Mouse (Mus musculus): ENCODE data around the gene St3gal2.
"Not testable (repeated sequence)": the region's sequence is repeated elsewhere in the genome, so short reads cannot be mapped to it uniquely, and the experiment has no call there.

St3gal2 gene

DNA sequence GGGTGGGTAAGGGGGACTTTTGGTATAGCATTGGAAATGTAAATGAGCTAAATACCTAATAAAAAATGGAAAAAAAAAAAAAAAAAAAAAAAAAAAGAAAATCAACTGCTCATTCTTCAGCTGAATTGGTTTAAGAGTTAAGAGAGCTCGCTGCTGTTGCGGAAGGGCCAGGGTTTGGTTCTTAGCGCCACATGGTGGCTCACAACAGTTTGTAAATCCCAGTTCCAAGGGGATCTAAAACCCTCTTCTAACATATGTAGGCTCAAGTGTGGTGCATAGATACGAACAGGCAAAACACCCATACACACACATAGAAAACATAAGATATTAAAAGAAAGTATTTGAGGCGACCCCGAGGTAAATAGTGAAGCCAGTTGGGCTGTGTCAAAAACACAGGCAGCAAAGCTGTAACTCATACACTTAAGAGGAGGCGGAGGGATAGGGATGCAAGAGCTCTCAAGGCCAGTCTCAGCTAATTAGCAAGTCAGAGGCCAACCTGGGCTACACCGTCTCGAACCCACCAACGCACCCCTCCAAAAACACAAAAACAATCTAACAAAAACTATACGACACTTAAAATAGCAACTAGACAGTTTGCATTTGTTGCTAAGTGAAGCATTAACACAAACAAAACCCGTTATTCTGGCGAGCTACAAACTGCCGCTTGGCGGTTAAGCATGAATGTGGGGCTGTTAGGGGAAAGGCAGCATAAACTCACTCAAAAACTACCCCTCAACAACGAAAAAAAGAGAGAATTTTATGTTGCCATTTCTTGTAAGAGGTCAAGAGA, 77.1 kb downstream of the St3gal2 start:
- no peak for DNase-seq (ENCODE audit: low read depth, low spot score)

DNA sequence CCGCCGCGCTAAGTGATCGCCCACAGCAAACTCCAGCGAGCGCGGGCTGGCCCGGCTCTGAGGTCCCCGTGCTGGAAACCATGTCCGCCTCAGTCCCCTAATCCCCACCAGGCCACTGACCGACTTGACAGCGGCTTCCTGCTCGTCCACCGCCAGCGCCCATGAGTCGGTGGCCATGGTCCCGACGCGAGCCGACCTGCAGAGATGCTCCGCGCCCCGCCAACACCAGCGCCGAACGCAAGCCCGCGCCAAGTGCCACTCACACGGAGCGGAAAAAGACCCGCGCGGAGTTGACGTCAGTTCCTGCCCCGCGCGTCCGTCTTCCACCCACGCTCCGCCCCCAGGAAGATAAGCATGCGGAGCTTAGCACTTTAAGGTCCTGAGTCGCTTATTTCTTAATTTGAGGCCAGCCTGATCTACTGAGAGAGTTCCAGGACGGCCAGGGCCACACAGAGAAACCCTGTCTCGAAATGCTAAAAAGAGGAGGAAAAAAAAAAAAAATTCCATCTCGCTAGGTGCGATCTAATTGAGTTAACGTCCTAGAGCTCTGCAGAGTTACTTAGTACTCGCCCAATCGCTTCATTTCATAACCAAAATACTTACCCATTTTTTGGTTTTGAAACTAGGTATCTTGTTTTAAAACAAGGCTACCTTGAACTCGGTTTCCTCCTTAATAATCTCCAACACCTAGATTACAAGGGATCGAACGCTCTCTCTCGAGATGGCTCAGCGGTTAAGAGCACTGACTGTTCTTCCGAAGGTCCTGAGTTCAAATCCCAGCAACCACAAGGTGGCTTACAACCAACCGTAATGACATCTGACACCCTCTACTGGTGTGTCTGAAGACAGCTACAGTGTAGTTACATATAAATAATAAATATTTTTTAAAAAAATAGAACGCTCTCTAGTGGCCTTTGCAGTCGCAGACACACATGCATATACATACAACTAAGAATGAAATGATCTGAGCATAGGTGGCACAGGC, 78.1 kb downstream of the St3gal2 start, which contains the start of gene Ddx19a:
TSS of gene Ddx19a (minus strand) at position 254 of the 985 bp plus-strand sequence.
- peak; percentile 77 for DNase-seq (ENCODE audit: low read depth, low spot score)

DNA sequence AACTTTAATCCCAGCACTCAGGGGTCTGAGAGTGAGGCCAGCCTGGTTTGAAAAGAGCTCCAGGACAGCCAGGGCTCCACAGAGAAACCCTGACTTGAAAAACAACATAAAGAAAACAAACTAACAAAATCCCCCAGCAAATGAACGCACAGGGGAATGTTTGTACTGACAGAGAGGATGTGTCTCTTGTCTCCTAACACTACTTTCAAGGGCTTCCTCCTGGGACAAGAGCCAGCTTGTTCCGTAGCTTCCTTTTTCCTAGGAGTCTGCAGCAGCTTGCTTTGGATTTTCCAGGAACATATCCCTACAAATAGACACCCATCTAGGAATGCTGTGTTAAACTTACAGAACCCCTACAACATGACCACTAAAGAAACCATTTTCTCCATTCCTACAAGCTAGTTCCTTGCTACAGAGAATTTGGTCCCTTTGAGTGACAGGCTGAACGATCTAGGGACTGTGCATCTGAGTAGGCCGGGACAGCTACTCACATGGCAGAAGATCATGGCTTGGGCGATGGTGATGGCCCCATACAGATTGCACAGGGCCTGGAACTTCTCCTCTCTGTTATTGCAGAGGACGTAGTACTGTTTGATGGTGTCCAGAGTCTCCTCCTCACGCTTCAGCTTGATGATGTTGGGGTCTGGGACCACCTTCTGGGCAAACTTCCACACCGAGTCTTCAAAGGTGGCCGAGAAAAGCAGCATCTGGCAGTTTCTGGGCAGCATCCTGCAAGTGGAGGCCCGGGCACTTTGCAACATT, 90.7 kb downstream of the St3gal2 start:
- not testable (repeated sequence) for DNase-seq (ENCODE audit: low read depth, low spot score)
